Mouse (Mus musculus) hindbrain, embryonic 10.5 days (tissue): ENCODE measurements around the gene Zfp385a. TPM values are rescaled to one million over a fixed set of nuclear protein-coding genes. Genes with fewer than 3 reads are reported as not detected.

ENCODE experiments used
- microRNA counts: library from miRNA; unstranded; fragments of <30 nt; microRNA quantifications from one replicate; lab custom pipeline; 2017
- polyA plus RNA-seq: library from polyadenylated mRNA; unstranded; fragments of >200 nt; fragmentation: Nextera tagmentation; extraction: Ambion mirVana; gene quantifications from 2 replicates; pipeline ENCODE4 v1.2.1, GENCODE M21; 2016

Gene Zfp385a
- polyA plus RNA-seq, 1 experiment from 2014 or later: 26.3 TPM

MicroRNAs encoded within 50 kb of the gene (microRNA counts, 519-probe panel; counts per million panel counts)
- microRNA mmu-miR-148b (lab: Ali Mortazavi, UCI): 3,546 counts per million, percentile 85 among the panel's probes with 10 or more counts

Other genes with a start within 250 kb of the Zfp385a start
- 24.3 TPM in 2 replicates for gene Smug1, start 173.0 kb downstream of the Zfp385a start, polyA plus RNA-seq
- 157 and 186 TPM in 2 replicates for gene Cbx5, start 100.3 kb downstream of the Zfp385a start, polyA plus RNA-seq
- gene Hnrnpa1, start 99.7 kb downstream of the Zfp385a start, polyA plus RNA-seq: 1,344 and 1,669 TPM in 2 replicates
- 7.3 and 8.5 TPM in 2 replicates for gene Nfe2, start 81.7 kb downstream of the Zfp385a start, polyA plus RNA-seq
- 288 and 299 TPM in 2 replicates for gene Copz1, start 67.4 kb downstream of the Zfp385a start, polyA plus RNA-seq
- 0.31 and 0.36 TPM in 2 replicates for gene Gpr84, start 29.5 kb downstream of the Zfp385a start, polyA plus RNA-seq
- gene Itga5, start 26.7 kb upstream of the Zfp385a start, polyA plus RNA-seq: 23.5 and 23.8 TPM in 2 replicates
- not detected in 2 replicates for gene Gtsf1, start 90.4 kb upstream of the Zfp385a start, polyA plus RNA-seq
- not detected in 2 replicates for gene Gtsf2, start 108.4 kb upstream of the Zfp385a start, polyA plus RNA-seq
- gene Nckap1l, start 113.7 kb upstream of the Zfp385a start, polyA plus RNA-seq: 1.9 and 2.7 TPM in 2 replicates
- 26.8 and 44.9 TPM in 2 replicates for gene Pde1b, start 162.9 kb upstream of the Zfp385a start, polyA plus RNA-seq
- gene Ppp1r1a, start 197.9 kb upstream of the Zfp385a start, polyA plus RNA-seq: 37.7 and 56.5 TPM in 2 replicates
- gene Glycam1, start 225.0 kb upstream of the Zfp385a start, polyA plus RNA-seq: not detected in 2 replicates